In the genomic region with DNA sequence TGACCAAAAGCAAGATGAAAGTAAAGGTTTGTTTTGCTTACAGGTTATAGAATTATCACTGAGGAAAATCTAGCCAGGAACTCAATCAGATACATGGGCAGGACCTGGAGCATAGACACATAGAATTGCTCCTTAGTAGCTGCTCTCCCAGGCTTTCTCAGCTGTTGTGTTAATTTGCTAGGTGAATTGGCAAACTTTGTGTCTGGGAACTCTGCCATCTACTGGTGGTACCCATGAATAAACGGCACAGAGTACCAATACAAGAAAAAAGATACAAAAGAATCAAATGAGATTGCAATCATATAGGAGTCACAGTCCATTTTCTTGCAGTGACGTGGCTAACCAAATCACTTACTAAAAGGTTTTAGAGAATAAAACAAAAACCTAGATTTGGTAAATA, we compare ENCODE assay signal across 10 mouse cellular contexts.
DNase-seq lines count a peak whose midpoint lies in the region; ATAC-seq and TF ChIP-seq lines count a peak whose summit lies in the region.
"Had no signal": no experiment of that assay in that cellular context is flagged by ENCODE, and none has a peak within 500 bp of the region (broad histone marks: within the 10 kb centered on the region; RNA-seq: fewer than 3 reads in every experiment).

No protein-coding gene starts in this region.

- H3K27ac ChIP-seq in left cerebral cortex, adult 2 months: no peak overlapping the region
- H3K27ac ChIP-seq: neural tube, embryonic 12.5 days had no signal

- intact Hi-C loops in left cerebral cortex, adult 2 months (cut with DNase I): no loop called here
- intact Hi-C loops in left cerebral cortex, postnatal 4 days (cut with DNase I): no loop called here

- no peak overlapping the region for H3K4me3 ChIP-seq in left cerebral cortex, adult 2 months
- H3K4me3 ChIP-seq: neural tube, embryonic 12.5 days had no signal

- DNase-seq in cerebellum, postnatal 14 days: peak; percentile 29 to 36
- DNase-seq in cerebellum, adult 11 months: no peak
- no peak for DNase-seq in left cerebral cortex, adult 2 months (ENCODE audit: extremely low spot score in 1 of 2, low spot score in 2 of 2)
- DNase-seq in left cerebral cortex, postnatal 4 days: no peak
- DNase-seq in R1 (ENCODE audit: low read depth, low spot score): peak; percentile 41
- no peak for DNase-seq in cerebellum, adult 9-11 months
- no peak for DNase-seq in thymus, postnatal 4 days
- DNase-seq: cerebellum, adult 11-12 months had no signal

- peak; percentile 41 for TF ChIP-seq CTCF in left cerebral cortex, adult 2 months (IDR thresholded peaks at IDR 0.05)

- ATAC-seq in megakaryocyte-erythroid progenitor cell, adult 5-6 weeks (replicated peaks; ENCODE audit: low FRiP score, low TSS enrichment, poor library complexity, severe bottlenecking): peak; percentile 47; the same call in 1 of the 2 replicates

Comparison
In these comparisons a context has a peak if more than half of its experiments do, and no peak if none do; other contexts are left out.
1. DNase-seq: peak in cerebellum, postnatal 14 days (2 of 2) and R1 (single experiment); none in cerebellum, adult 11 months (single experiment), left cerebral cortex, adult 2 months (0 of 2), left cerebral cortex, postnatal 4 days (single experiment), cerebellum, adult 9-11 months (single experiment) and thymus, postnatal 4 days (single experiment).